Mouse (Mus musculus) heart, embryonic 12.5 days (tissue): Measurements from ENCODE around the gene Syne1. TPM values are rescaled to one million over a fixed set of nuclear protein-coding genes. Genes with fewer than 3 reads are reported as not detected.

ENCODE experiments used
- ATAC-seq: fragments of 200-750 bp; cut with Nextera tagmentation; 2 replicates; pipeline ENCODE4 v1.8.0; 2017; ENCODE audit warnings: moderate TSS enrichment, moderate library complexity; ENCODE audit not compliant: insufficient number of reproducible peaks, low FRiP score
- H3K27ac ChIP-seq: fragments of 300-500 bp; sonication (generic); 2 replicates; pipeline ENCODE4 v1.5.1; 2016; ENCODE audit warnings: mild to moderate bottlenecking, moderate library complexity; ENCODE audit not compliant: poor library complexity, severe bottlenecking
- H3K27me3 ChIP-seq: fragments of 300-500 bp; sonication (generic); replicated peaks from 2 replicates; pipeline ENCODE4 v1.6.1; 2016; ENCODE audit warnings: mild to moderate bottlenecking, moderate library complexity
- H3K36me3 ChIP-seq: fragments of 300-500 bp; sonication (generic); 2 replicates; pipeline ENCODE4 v1.6.1; 2016; ENCODE audit warnings: mild to moderate bottlenecking, moderate library complexity
- H3K4me1 ChIP-seq: fragments of 300-500 bp; sonication (generic); replicated peaks from 2 replicates; pipeline ENCODE4 v1.6.1; 2016; ENCODE audit warnings: mild to moderate bottlenecking
- H3K4me2 ChIP-seq: fragments of 300-500 bp; sonication (generic); 2 replicates; pipeline ENCODE4 v1.6.1; 2016; ENCODE audit warnings: mild to moderate bottlenecking, moderate library complexity
- H3K4me3 ChIP-seq: fragments of 300-500 bp; sonication (generic); 2 replicates; pipeline ENCODE4 v1.5.1; 2016; ENCODE audit warnings: mild to moderate bottlenecking
- H3K9ac ChIP-seq: fragments of 300-500 bp; sonication (generic); 2 replicates; pipeline ENCODE4 v1.6.1; 2016; ENCODE audit warnings: mild to moderate bottlenecking, moderate library complexity
- H3K9me3 ChIP-seq: fragments of 300-500 bp; sonication (generic); replicated peaks from 2 replicates; pipeline ENCODE4 v1.6.1; 2016; ENCODE audit warnings: mild to moderate bottlenecking, moderate library complexity
- WGBS: fragments of 180-500 bp; shearing (Covaris S2); methylation state at CpG from one replicate; pipeline ENCODE4 v1.1.7; 2016; 5-methylcytosine and 5-hydroxymethylcytosine counted together
- polyA plus RNA-seq: library from polyadenylated mRNA; unstranded; fragments of >200 nt; fragmentation: Nextera tagmentation; extraction: Ambion mirVana; gene quantifications from 2 replicates; pipeline ENCODE4 v1.2.1, GENCODE M21; 2016

The Syne1 gene
- polyA plus RNA-seq, 1 experiment from 2014 or later, result 18.0 TPM

DNA sequence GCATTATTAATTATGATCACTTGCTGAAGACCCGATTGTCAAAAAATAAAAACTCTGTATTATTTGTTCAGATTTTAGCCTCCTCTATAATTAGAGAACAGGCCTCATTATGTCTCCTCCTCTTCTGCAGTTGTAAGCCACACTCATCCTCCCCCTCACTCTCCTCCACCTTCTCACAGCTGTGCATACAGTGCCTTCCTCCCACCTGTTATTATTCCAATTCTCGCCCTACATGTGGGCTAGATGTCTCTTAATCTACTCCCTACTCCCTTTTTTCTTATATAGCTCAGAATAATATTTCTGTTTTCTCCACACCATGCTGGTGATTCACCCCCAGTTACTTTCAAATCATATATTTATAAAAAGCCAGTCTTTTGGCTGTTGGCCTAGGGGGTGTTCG is 371.4 kb downstream of the Syne1 start:
- no peak overlapping the region for H3K9ac ChIP-seq
- no peaks in the 10 kb centered on the region for H3K27me3 ChIP-seq
- H3K9me3 ChIP-seq, result no peaks in the 10 kb centered on the region
- ATAC-seq, result no peak
- 80% methylated on average over 3 of the region's 3 CpGs for WGBS
- H3K36me3 ChIP-seq, result peaks cover 36% of the 10 kb centered on the region
- H3K4me2 ChIP-seq, result no peak overlapping the region
- H3K27ac ChIP-seq, result no peak overlapping the region
- peaks cover 28% of the 10 kb centered on the region for H3K4me1 ChIP-seq
- H3K4me3 ChIP-seq, result no peak overlapping the region

DNA sequence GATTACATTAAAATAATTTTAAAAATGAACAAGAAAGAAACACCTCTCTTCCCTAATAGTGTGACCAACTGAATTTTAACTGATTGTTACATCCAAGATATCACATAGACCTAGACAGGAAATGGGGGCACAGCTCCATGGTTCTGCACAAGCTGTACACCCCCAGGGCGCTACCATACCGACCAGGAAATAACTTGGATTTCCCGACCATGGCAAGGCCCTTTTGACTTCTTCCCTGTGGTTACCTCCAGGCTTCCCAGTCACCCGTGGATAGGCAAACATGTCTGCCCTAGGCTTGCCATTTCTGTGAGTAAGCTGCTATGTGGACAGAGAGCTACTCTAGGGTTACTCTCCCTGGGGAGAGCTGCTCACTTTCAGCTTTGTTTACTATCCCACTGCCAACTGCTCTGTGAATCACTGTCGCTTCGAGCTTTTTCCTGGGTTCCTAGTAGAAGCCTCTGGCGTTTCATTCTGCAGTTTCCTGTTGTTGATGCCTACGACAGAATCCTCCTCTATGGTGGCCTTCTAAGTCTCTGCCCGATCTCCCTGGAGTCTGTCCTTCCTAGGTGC is 373.8 kb downstream of the Syne1 start:
- Histone ChIP-seq H3K27ac (no peak overlapping the region), H3K9me3 (no peaks in the 10 kb centered on the region), H3K4me1 (peaks cover 25% of the 10 kb centered on the region), H3K36me3 (peaks cover 25% of the 10 kb centered on the region), H3K4me2 (no peak overlapping the region), H3K9ac (no peak overlapping the region), H3K27me3 (no peaks in the 10 kb centered on the region), H3K4me3 (no peak overlapping the region)
- 56% methylated on average over 9 of the region's 9 CpGs for WGBS
- ATAC-seq, result no peak

DNA sequence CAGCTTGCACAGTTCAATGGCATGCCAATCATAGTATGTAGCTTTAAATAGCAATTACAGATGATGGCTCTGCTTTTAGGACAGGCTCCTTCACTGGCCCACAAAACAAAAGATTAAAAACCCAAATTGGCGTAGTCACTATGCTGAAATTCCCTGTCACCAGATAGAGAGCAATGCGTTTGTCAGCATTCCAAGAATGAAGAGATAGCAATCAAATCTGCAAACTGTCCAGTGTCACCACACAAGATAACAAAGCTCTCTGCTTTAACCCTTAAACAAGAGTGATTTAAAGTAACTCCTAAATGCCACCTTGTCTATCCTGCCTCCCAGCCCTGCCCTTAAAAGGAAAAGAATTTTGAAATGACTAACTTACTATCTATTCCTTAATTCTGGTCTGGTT is 374.9 kb downstream of the Syne1 start:
- WGBS, result 14% methylated on average over 2 of the region's 2 CpGs
- no peak overlapping the region for H3K9ac ChIP-seq
- no peak overlapping the region for H3K4me2 ChIP-seq

DNA sequence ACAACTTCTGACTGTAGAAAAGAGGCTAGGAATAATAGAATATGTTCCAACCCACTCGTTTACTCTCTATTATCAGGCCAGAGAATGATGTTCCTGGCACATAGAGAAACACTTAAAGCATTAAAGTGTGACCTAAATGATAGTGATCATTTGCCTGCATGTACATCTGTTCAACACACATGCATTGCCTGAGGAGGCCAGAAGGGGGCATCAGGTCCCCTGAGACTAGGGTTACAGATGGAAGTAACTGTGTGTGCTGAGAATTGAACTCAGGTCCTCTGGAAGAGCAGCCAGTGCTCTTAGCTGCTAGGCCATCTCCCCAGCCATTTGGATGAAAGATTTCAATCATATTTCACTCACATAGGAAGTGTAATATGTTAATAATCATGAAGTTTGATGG is 380.9 kb downstream of the Syne1 start:
- no peak overlapping the region for H3K27ac ChIP-seq
- no peak overlapping the region for H3K4me3 ChIP-seq
- peaks cover 14% of the 10 kb centered on the region for H3K4me1 ChIP-seq
- 51% methylated on average over 1 of the region's 1 CpGs for WGBS
- no peak overlapping the region for H3K4me2 ChIP-seq
- peaks cover 4% of the 10 kb centered on the region; the same call in 1 of the 2 replicates for H3K9me3 ChIP-seq
- H3K27me3 ChIP-seq, result no peaks in the 10 kb centered on the region
- H3K36me3 ChIP-seq, result peaks cover 45% of the 10 kb centered on the region
- ATAC-seq, result no peak
- no peak overlapping the region for H3K9ac ChIP-seq

More for the DNA sequence above, 374.9 kb downstream of the Syne1 start:
- no peaks in the 10 kb centered on the region for H3K9me3 ChIP-seq
- H3K27ac ChIP-seq, result peak overlapping the region; percentile 41
- peaks cover 32% of the 10 kb centered on the region for H3K36me3 ChIP-seq
- H3K27me3 ChIP-seq, result no peaks in the 10 kb centered on the region
- peaks cover 25% of the 10 kb centered on the region for H3K4me1 ChIP-seq
- ATAC-seq, result no peak
- no peak overlapping the region for H3K4me3 ChIP-seq

DNA sequence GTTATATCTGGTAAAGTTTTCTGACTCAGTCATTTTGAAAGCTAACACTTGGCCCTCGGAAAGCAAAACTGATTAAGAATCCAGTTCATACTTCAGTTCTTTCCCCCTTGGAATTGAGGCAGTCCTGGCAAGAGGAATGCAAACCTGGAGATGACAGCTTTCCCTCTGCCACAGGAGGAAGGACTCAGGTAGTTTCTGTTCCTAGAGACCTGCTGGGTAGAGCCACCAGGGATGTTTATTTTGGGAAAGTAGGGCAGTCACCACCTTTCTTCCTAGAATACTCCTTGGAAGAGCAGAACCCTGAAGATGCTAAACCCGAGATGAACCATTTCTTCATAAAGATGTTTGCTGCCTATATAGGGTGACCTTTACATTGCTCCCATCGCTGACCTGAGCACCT is 383.8 kb downstream of the Syne1 start:
- 59% methylated on average over 3 of the region's 3 CpGs for WGBS
- peak overlapping the region; percentile 34; the same call in 1 of the 2 replicates for H3K27ac ChIP-seq
- no peaks in the 10 kb centered on the region for H3K27me3 ChIP-seq
- H3K36me3 ChIP-seq, result peaks cover 40% of the 10 kb centered on the region
- H3K9ac ChIP-seq, result no peak overlapping the region
- H3K4me3 ChIP-seq, result no peak overlapping the region
- no peak overlapping the region for H3K4me2 ChIP-seq
- peaks cover 14% of the 10 kb centered on the region for H3K4me1 ChIP-seq
- peaks cover 4% of the 10 kb centered on the region; the same call in 1 of the 2 replicates for H3K9me3 ChIP-seq
- ATAC-seq, result no peak

DNA sequence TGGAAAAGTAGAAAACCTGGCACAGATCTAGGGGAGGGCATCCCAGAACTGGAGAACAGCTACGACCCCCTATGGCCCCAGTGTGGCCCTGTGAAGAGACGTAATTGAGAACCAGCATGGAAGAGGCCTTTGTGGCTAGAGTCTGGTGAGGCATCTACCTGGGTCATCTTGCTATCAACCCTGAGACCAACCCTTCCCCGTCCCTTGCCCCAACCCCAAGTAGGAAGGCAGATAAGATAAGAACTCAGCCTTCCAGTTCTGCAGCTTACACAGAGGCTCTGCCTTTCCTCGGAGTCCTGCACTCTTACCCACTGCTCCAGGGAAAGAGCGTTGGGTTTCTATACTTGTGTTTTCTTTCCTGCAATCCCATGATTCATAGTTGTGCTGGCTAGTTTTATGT is 385.8 kb downstream of the Syne1 start:
- H3K4me1 ChIP-seq, result peaks cover 14% of the 10 kb centered on the region
- no peak overlapping the region for H3K9ac ChIP-seq
- H3K9me3 ChIP-seq, result peaks cover under 1% of the 10 kb centered on the region; the same call in 1 of the 2 replicates
- H3K27ac ChIP-seq, result no peak overlapping the region
- ATAC-seq, result no peak
- peaks cover 25% of the 10 kb centered on the region for H3K36me3 ChIP-seq
- H3K4me3 ChIP-seq, result no peak overlapping the region
- H3K4me2 ChIP-seq, result no peak overlapping the region
- H3K27me3 ChIP-seq, result no peaks in the 10 kb centered on the region
- 29% methylated on average over 5 of the region's 5 CpGs for WGBS

DNA sequence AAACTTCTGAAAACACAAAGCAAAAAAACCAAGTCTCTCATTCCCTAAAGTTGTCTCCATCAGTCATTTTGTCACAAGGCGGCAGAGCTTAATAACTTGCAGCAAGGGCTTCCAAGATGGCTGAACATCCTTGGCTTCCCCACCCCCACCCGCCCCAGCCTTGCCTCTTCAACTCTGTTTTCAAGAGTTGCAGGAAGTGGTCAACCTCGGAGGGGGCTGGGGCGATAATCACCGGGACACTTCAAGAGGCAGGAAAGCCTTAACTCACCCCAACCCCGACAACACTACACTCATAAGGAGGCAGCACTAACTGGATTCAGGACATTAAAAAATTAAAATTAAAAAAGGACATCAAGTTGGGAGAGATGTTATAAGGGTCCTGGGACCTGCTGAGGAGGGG is 387.5 kb downstream of the Syne1 start:
- H3K4me1 ChIP-seq, result peaks cover 14% of the 10 kb centered on the region
- H3K27ac ChIP-seq, result no peak overlapping the region
- H3K9ac ChIP-seq, result no peak overlapping the region
- ATAC-seq, result no peak
- H3K9me3 ChIP-seq, result no peaks in the 10 kb centered on the region
- 46% methylated on average over 6 of the region's 6 CpGs for WGBS
- H3K4me3 ChIP-seq, result no peak overlapping the region
- H3K36me3 ChIP-seq, result peaks cover 17% of the 10 kb centered on the region
- H3K4me2 ChIP-seq, result no peak overlapping the region
- no peaks in the 10 kb centered on the region for H3K27me3 ChIP-seq

DNA sequence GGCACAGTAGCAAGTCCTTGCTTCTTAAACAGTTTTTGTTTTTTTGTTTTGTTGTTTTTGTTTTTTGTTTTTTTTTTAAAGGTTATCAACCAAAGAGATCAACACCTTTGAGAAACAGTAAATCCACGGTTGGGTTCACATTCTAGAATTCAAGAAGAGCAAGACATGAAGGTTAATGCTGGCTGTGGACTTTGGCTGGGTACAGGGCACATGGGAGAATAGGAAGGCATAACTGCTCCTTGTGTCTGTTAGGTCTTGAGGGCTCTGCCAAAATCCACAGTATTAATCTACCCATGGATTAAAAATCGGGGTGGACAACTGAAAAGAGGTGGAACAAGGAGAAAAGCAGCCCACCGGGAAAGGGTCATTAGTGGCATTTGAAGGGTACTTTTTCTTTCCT is 388.0 kb downstream of the Syne1 start:
- Histone ChIP-seq H3K4me3 (no peak overlapping the region), H3K36me3 (peaks cover 12% of the 10 kb centered on the region), H3K4me1 (peaks cover 14% of the 10 kb centered on the region), H3K27ac (no peak overlapping the region), H3K27me3 (no peaks in the 10 kb centered on the region), H3K9ac (no peak overlapping the region), H3K4me2 (no peak overlapping the region), H3K9me3 (no peaks in the 10 kb centered on the region)
- 76% methylated on average over 3 of the region's 3 CpGs for WGBS
- ATAC-seq, result no peak

DNA sequence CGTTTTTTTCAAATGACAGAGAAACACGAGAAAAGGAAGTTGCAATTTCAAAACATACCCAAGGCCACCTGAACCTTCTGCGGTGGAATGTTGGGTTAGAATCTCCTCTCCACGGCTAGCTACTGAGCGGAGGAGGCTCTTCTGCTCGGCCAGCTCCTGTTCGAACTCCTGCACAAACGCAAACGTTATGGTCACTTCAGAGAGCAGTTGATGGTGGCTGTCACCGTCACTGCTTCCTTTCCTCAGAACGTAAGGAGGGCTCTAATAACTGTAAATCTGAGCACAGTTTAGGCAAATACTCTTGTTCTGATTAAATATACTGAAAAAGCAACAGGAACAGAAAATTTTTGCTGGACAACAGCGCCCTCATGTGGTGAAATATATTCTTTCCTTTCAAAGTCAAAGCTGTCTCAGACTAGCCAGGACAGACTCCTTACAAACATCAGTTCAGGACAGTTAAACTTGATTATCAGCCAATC is 389.8 kb downstream of the Syne1 start:
- no peaks in the 10 kb centered on the region for H3K27me3 ChIP-seq
- WGBS, result 60% methylated on average over 12 of the region's 12 CpGs

DNA sequence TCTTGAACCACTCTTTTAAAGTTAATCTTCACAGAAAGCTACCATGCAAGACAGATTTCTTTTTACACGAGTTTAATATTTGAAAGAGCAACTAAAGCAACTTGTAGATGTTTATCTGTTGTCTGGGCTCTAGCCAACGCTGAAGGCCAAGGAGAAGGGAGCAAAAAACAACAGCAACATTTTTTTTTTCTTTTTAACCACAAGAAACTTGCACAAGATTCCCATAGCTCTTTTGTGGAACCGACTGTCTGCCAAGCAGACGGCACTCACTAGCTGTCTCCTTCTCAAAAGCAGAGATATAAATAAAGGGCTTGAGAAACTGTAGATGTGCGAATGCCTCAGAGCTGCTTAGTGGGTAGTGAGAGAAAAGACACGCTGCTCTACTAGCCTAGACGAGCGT is 391.6 kb downstream of the Syne1 start:
- no peak for ATAC-seq
- Histone ChIP-seq H3K4me1 (no peaks in the 10 kb centered on the region), H3K9me3 (no peaks in the 10 kb centered on the region), H3K4me3 (no peak overlapping the region), H3K27me3 (no peaks in the 10 kb centered on the region), H3K4me2 (no peak overlapping the region), H3K27ac (no peak overlapping the region), H3K36me3 (peaks cover 17% of the 10 kb centered on the region), H3K9ac (no peak overlapping the region)
- 64% methylated on average over 8 of the region's 8 CpGs for WGBS

More for the DNA sequence above, 389.8 kb downstream of the Syne1 start:
- no peak overlapping the region for H3K4me3 ChIP-seq
- no peak overlapping the region for H3K27ac ChIP-seq
- H3K9ac ChIP-seq, result no peak overlapping the region
- no peaks in the 10 kb centered on the region for H3K9me3 ChIP-seq
- H3K4me2 ChIP-seq, result no peak overlapping the region
- peaks cover 10% of the 10 kb centered on the region for H3K36me3 ChIP-seq
- H3K4me1 ChIP-seq, result peaks cover 8% of the 10 kb centered on the region
- no peak for ATAC-seq

DNA sequence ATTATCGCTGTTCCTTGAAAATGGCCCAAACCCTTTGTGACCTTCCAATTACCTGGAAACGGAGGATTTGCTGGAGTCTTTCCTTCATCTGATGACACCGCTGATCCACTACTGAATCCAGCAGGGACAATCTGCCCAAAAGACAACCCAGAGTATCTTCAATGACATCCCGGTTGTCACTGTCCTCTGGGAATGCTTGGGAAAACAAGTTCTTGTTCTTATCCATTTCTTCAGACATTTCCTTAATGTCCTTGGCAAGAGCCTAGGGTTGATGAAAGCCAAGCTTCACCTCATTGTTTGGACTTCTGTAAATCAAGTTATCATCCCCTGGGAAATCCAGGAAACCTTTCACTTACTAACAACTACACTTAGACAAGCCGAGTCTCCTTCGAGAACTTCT is 398.2 kb downstream of the Syne1 start:
- Histone ChIP-seq H3K4me2 (no peak overlapping the region), H3K27ac (no peak overlapping the region), H3K4me3 (no peak overlapping the region), H3K9me3 (no peaks in the 10 kb centered on the region), H3K4me1 (no peaks in the 10 kb centered on the region), H3K9ac (no peak overlapping the region), H3K27me3 (no peaks in the 10 kb centered on the region), H3K36me3 (peaks cover 29% of the 10 kb centered on the region)
- no peak for ATAC-seq
- WGBS, result 76% methylated on average over 6 of the region's 6 CpGs

DNA sequence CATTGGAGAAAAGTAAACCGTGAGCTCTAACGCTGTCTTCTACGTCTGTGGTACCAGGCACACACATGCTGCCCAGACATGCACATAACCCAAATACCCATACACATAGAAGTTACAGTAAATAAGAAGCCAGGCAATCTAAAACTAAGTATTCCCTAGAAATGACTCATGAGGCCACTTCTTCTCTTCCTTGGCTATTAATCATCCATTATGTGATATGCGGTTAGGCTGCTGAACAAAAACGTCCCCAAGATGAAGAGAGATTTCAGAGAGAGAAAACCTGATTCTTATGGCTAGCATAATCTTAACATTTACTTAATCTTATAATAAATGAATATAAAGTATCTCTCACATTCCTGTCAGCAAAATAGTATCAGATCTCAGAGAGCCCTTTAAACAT is 409.8 kb downstream of the Syne1 start:
- Histone ChIP-seq H3K36me3 (peaks cover 57% of the 10 kb centered on the region), H3K4me1 (no peaks in the 10 kb centered on the region), H3K9ac (no peak overlapping the region), H3K27me3 (no peaks in the 10 kb centered on the region), H3K4me3 (no peak overlapping the region), H3K9me3 (0 out of 2 replicates have a peak, but pooled peaks cover 3% of the 10 kb centered on the region), H3K27ac (no peak overlapping the region), H3K4me2 (no peak overlapping the region)
- no peak for ATAC-seq
- whole genome bisulfite sequencing, result 87% methylated on average over 5 of the region's 5 CpGs
